Mouse (Mus musculus) midbrain, embryonic 15.5 days (tissue): Measurements from ENCODE around the gene Crebbp. TPM values are rescaled to one million over a fixed set of nuclear protein-coding genes. Genes with fewer than 3 reads are reported as not detected.

ENCODE experiments used
- ATAC-seq: fragments of 200-750 bp; cut with Nextera tagmentation; replicated peaks from 2 replicates; pipeline ENCODE4 v1.8.0; 2017; ENCODE audit warnings: moderate TSS enrichment
- H3K27ac ChIP-seq: fragments of 300-500 bp; sonication (generic); 2 replicates; pipeline ENCODE4 v1.5.1; 2015; ENCODE audit warnings: mild to moderate bottlenecking, inconsistent platforms
- H3K27me3 ChIP-seq: fragments of 300-500 bp; sonication (generic); replicated peaks from 2 replicates; pipeline ENCODE4 v1.6.1; 2015; ENCODE audit warnings: inconsistent platforms
- H3K36me3 ChIP-seq: fragments of 300-500 bp; sonication (generic); replicated peaks from 2 replicates; pipeline ENCODE4 v1.6.1; 2015; ENCODE audit warnings: inconsistent platforms
- H3K4me1 ChIP-seq: fragments of 300-500 bp; sonication (generic); 2 replicates; pipeline ENCODE4 v1.6.1; 2015; ENCODE audit warnings: inconsistent platforms
- H3K4me2 ChIP-seq: fragments of 300-500 bp; sonication (generic); 2 replicates; pipeline ENCODE4 v1.6.1; 2015; ENCODE audit warnings: inconsistent platforms, mild to moderate bottlenecking, moderate library complexity
- H3K4me3 ChIP-seq: fragments of 300-500 bp; sonication (generic); 2 replicates; pipeline ENCODE4 v1.5.1; 2015; ENCODE audit warnings: mild to moderate bottlenecking, inconsistent platforms
- H3K9ac ChIP-seq: fragments of 300-500 bp; sonication (generic); 2 replicates; pipeline ENCODE4 v1.6.1; 2015; ENCODE audit warnings: mild to moderate bottlenecking, inconsistent platforms
- H3K9me3 ChIP-seq: fragments of 300-500 bp; sonication (generic); 2 replicates; pipeline ENCODE4 v1.6.1; 2016; ENCODE audit warnings: inconsistent platforms
- WGBS: fragments of 180-500 bp; shearing (Covaris S2); methylation state at CpG from one replicate; pipeline ENCODE4 v1.1.7; 2015; ENCODE audit warnings: mixed read lengths; 5-methylcytosine and 5-hydroxymethylcytosine counted together
- microRNA-seq: library from miRNA; unstranded; fragments of <30 nt; microRNA quantifications from one replicate; pipeline ENCODE4, GENCODE M21; 2016
- polyA plus RNA-seq: library from polyadenylated mRNA; unstranded; fragments of >200 nt; fragmentation: Nextera tagmentation; extraction: Ambion mirVana; gene quantifications from 2 replicates; pipeline ENCODE4 v1.2.1, GENCODE M21; 2015

Gene Crebbp
- polyA plus RNA-seq, 1 experiment from 2014 or later, result 41.4 TPM

- no peaks in the 10 kb centered on the region for H3K4me1 ChIP-seq
- no peaks in the 10 kb centered on the region for H3K27me3 ChIP-seq
- H3K27ac ChIP-seq, result no peak overlapping the region
- peaks cover 25% of the 10 kb centered on the region for H3K36me3 ChIP-seq
- 93% methylated on average over 2 of the region's 2 CpGs for WGBS
- no peak for ATAC-seq
- no peaks in the 10 kb centered on the region for H3K9me3 ChIP-seq
- no peak overlapping the region for H3K4me3 ChIP-seq
- H3K4me2 ChIP-seq, result no peak overlapping the region
- H3K9ac ChIP-seq, result no peak overlapping the region
These were observed 178.2 kb downstream of the Crebbp start for GRCm38 (mm10) chr16:4035575-4035974.

GRCm38 (mm10) chr16:4034476-4034875, 179.3 kb downstream of the Crebbp start:
- H3K4me1 ChIP-seq, result no peaks in the 10 kb centered on the region
- no peaks in the 10 kb centered on the region for H3K9me3 ChIP-seq
- no peak overlapping the region for H3K9ac ChIP-seq
- no peak overlapping the region for H3K4me2 ChIP-seq
- no peaks in the 10 kb centered on the region for H3K27me3 ChIP-seq
- no peak for ATAC-seq
- H3K36me3 ChIP-seq, result peaks cover 20% of the 10 kb centered on the region
- H3K27ac ChIP-seq, result no peak overlapping the region
- WGBS, result 71% methylated on average over 3 of the region's 3 CpGs
- no peak overlapping the region for H3K4me3 ChIP-seq

GRCm38 (mm10) chr16:4033971-4034370, 179.8 kb downstream of the Crebbp start:
- Histone ChIP-seq H3K9me3 (no peaks in the 10 kb centered on the region), H3K4me3 (no peak overlapping the region), H3K4me1 (no peaks in the 10 kb centered on the region), H3K4me2 (no peak overlapping the region), H3K9ac (no peak overlapping the region), H3K27me3 (no peaks in the 10 kb centered on the region), H3K27ac (no peak overlapping the region), H3K36me3 (peaks cover 15% of the 10 kb centered on the region; the same call in 1 of the 2 replicates)
- ATAC-seq, result no peak
- WGBS, result 31% methylated on average over 5 of the region's 5 CpGs

GRCm38 (mm10) chr16:4032341-4032748, 181.5 kb downstream of the Crebbp start:
- no peak overlapping the region for H3K27ac ChIP-seq
- peaks cover 5% of the 10 kb centered on the region; the same call in 1 of the 2 replicates for H3K36me3 ChIP-seq
- no peaks in the 10 kb centered on the region for H3K9me3 ChIP-seq
- no peaks in the 10 kb centered on the region for H3K4me1 ChIP-seq
- no peak overlapping the region for H3K9ac ChIP-seq
- 93% methylated on average over 6 of the region's 6 CpGs for WGBS
- H3K4me3 ChIP-seq, result no peak overlapping the region
- ATAC-seq, result no peak
- no peak overlapping the region for H3K4me2 ChIP-seq
- H3K27me3 ChIP-seq, result no peaks in the 10 kb centered on the region

- Histone ChIP-seq H3K9me3 (no peaks in the 10 kb centered on the region), H3K4me1 (no peaks in the 10 kb centered on the region), H3K27me3 (no peaks in the 10 kb centered on the region), H3K9ac (no peak overlapping the region), H3K4me2 (no peak overlapping the region), H3K4me3 (no peak overlapping the region), H3K36me3 (0 out of 2 replicates have a peak, but pooled peaks cover 2% of the 10 kb centered on the region), H3K27ac (no peak overlapping the region)
- 70% methylated on average over 5 of the region's 6 CpGs for WGBS
- ATAC-seq, result no peak
These were observed 182.1 kb downstream of the Crebbp start for GRCm38 (mm10) chr16:4031441-4032274.

Small RNA genes lying within 50 kb of the gene (microRNA-seq; reads per million reads assigned to microRNA genes)
- not detected for gene Gm23413

Other genes with a start within 250 kb of the Crebbp start
- gene Nlrc3, start 237.4 kb downstream of the Crebbp start, polyA plus RNA-seq, result 1.0 TPM in 2 replicates
- 30.7 and 33.9 TPM in 2 replicates for gene Slx4, start 210.2 kb downstream of the Crebbp start, polyA plus RNA-seq
- gene Dnase1, start 177.1 kb downstream of the Crebbp start, polyA plus RNA-seq, result 6.9 and 8.6 TPM in 2 replicates
- gene Trap1, start 136.2 kb downstream of the Crebbp start, polyA plus RNA-seq, result 49.1 and 54.3 TPM in 2 replicates
- gene Adcy9, start 206.5 kb upstream of the Crebbp start, polyA plus RNA-seq, result 4.2 and 4.6 TPM in 2 replicates